Mouse (Mus musculus) myocyte (in vitro differentiated cells): ENCODE results near the gene Hfe2. TPM values are rescaled to one million over a fixed set of nuclear protein-coding genes. Genes with fewer than 3 reads are reported as not detected.

ENCODE experiments used
- H3K27me3 ChIP-seq: one replicate; pipeline ENCODE4 v1.6.1; 2011; ENCODE audit not compliant: control insufficient read depth, insufficient read depth, insufficient read length
- H3K36me3 ChIP-seq: one replicate; pipeline ENCODE4 v1.6.1; 2011; ENCODE audit not compliant: control insufficient read depth, insufficient read depth
- H3K4me2 ChIP-seq: one replicate; pipeline ENCODE4 v1.6.1; 2011; ENCODE audit warnings: low read depth, control low read depth
- H3K4me3 ChIP-seq: one replicate; pipeline ENCODE4 v1.5.1; 2011; ENCODE audit warnings: mild to moderate bottlenecking, control low read depth, moderate library complexity
- H3K79me2 ChIP-seq: one replicate; pipeline ENCODE4 v1.6.1; 2011; ENCODE audit not compliant: control insufficient read depth, insufficient read depth
- H3ac ChIP-seq: one replicate; pipeline ENCODE4 v1.6.1; 2011; ENCODE audit not compliant: control insufficient read depth, insufficient read length
- CEBPB ChIP-seq: IDR thresholded peaks from 2 replicates; pipeline ENCODE4 v1.6.1; 2011; ENCODE audit warnings: mild to moderate bottlenecking, moderate library complexity; ENCODE audit not compliant: poor library complexity, insufficient read depth, severe bottlenecking
- E2F4 ChIP-seq: IDR thresholded peaks from one replicate; pipeline ENCODE4 v1.6.1; 2011; ENCODE audit warnings: mild to moderate bottlenecking, control low read depth, moderate library complexity; ENCODE audit not compliant: insufficient read depth
- MAX ChIP-seq: IDR thresholded peaks from one replicate; pipeline ENCODE4 v1.6.1; 2011; ENCODE audit warnings: low read depth, mild to moderate bottlenecking, control low read depth
- MYOD1 ChIP-seq, 3 experiments: IDR thresholded peaks; one replicate each; pipeline ENCODE4 v1.6.1; 2011; ENCODE audit warnings: control low read depth in 2 of 3, low read depth in 2 of 3, mild to moderate bottlenecking in 2 of 3, moderate library complexity in 1 of 3; ENCODE audit not compliant: insufficient read length in 2 of 3, control insufficient read depth in 1 of 3
- MYOG ChIP-seq, 3 experiments: IDR thresholded peaks; one replicate each; pipeline ENCODE4 v1.6.1; 2011; ENCODE audit warnings: control low read depth in 2 of 3, low read depth in 2 of 3, mild to moderate bottlenecking in 2 of 3; ENCODE audit not compliant: insufficient read length in 2 of 3, control insufficient read depth in 1 of 3, insufficient read depth in 1 of 3
- POLR2A ChIP-seq: IDR thresholded peaks from one replicate; pipeline ENCODE4 v1.6.1; 2011; ENCODE audit warnings: low read depth, mild to moderate bottlenecking, control low read depth, moderate library complexity; ENCODE audit not compliant: insufficient read length
- POLR2AphosphoS2 ChIP-seq: IDR thresholded peaks from one replicate; pipeline ENCODE4 v1.6.1; 2011; ENCODE audit warnings: low read depth, control low read depth; ENCODE audit not compliant: insufficient read length
- REST ChIP-seq: IDR thresholded peaks from one replicate; pipeline ENCODE4 v1.6.1; 2011; ENCODE audit warnings: mild to moderate bottlenecking, control low read depth, moderate library complexity; ENCODE audit not compliant: insufficient read depth, insufficient read length
- SRF ChIP-seq: IDR thresholded peaks from one replicate; pipeline ENCODE4 v1.6.1; 2011; ENCODE audit warnings: low read depth; ENCODE audit not compliant: control insufficient read depth, insufficient read length
- TCF12 ChIP-seq: IDR thresholded peaks from one replicate; pipeline ENCODE4 v1.6.1; 2011; ENCODE audit warnings: mild to moderate bottlenecking, control low read depth; ENCODE audit not compliant: poor library complexity, insufficient read depth, severe bottlenecking
- TCF3 ChIP-seq: IDR thresholded peaks from one replicate; pipeline ENCODE4 v1.6.1; 2011; ENCODE audit warnings: low read depth, control low read depth; ENCODE audit not compliant: insufficient read length
- USF1 ChIP-seq: IDR thresholded peaks from one replicate; pipeline ENCODE4 v1.6.1; 2011; ENCODE audit warnings: low read depth, mild to moderate bottlenecking, control low read depth, moderate library complexity
- polyA plus RNA-seq: library from polyadenylated mRNA; unstranded; fragments of >200 nt; fragmentation: generic; extraction: Trizol; gene quantifications from one replicate; pipeline ENCODE4 v1.2.1, GENCODE M21; 2012; ENCODE audit warnings: missing spikeins

Hfe2 gene
- polyA plus RNA-seq, 1 experiment = 116 TPM

- Histone ChIP-seq H3ac (no peak overlapping the region), H3K27me3 (no peaks in the 10 kb centered on the region), H3K36me3 (no peaks in the 10 kb centered on the region), H3K4me2 (no peak overlapping the region), H3K79me2 (no peaks in the 10 kb centered on the region), H3K4me3 (no peak overlapping the region)
- no peak for TF ChIP-seq MYOD1 (IDR thresholded peaks at IDR 0.05; ENCODE audit: control insufficient read depth in 1 of 3, insufficient read length in 2 of 3, low read depth in 2 of 3)
- TF ChIP-seq USF1 = no peak
- no peak for TF ChIP-seq MAX
- no peak for TF ChIP-seq POLR2AphosphoS2
- TF ChIP-seq CEBPB = no peak
- no peak for TF ChIP-seq TCF3
- no peak for TF ChIP-seq TCF12
- no peak for TF ChIP-seq SRF
- TF ChIP-seq MYOG (IDR thresholded peaks at IDR 0.05; ENCODE audit: control insufficient read depth in 1 of 3, insufficient read depth in 1 of 3, insufficient read length in 2 of 3, low read depth in 2 of 3) = no peak
- no peak for TF ChIP-seq POLR2A
- TF ChIP-seq E2F4 = no peak
- no peak for TF ChIP-seq REST
These were observed 3.5 kb downstream of the Hfe2 start for GRCm38 (mm10) chr3:96528506-96528905.

GRCm38 (mm10) chr3:96532050-96532449 lies 7.1 kb downstream of the Hfe2 start:
- no peak overlapping the region for H3K4me3 ChIP-seq
- H3K36me3 ChIP-seq = no peaks in the 10 kb centered on the region
- no peaks in the 10 kb centered on the region for H3K79me2 ChIP-seq
- H3ac ChIP-seq = no peak overlapping the region
- no peak overlapping the region for H3K4me2 ChIP-seq
- TF ChIP-seq POLR2A (no peak), TCF3 (no peak), USF1 (no peak), E2F4 (no peak), CEBPB (no peak)
- no peaks in the 10 kb centered on the region for H3K27me3 ChIP-seq

GRCm38 (mm10) chr3:96534300-96534699 lies 9.3 kb downstream of the Hfe2 start:
- no peaks in the 10 kb centered on the region for H3K36me3 ChIP-seq
- TF ChIP-seq SRF = no peak
- no peak for TF ChIP-seq REST
- TF ChIP-seq TCF12 = no peak
- TF ChIP-seq MYOD1 (IDR thresholded peaks at IDR 0.05; ENCODE audit: control insufficient read depth in 1 of 3, insufficient read length in 2 of 3, low read depth in 2 of 3) = no peak
- no peak for TF ChIP-seq MYOG (IDR thresholded peaks at IDR 0.05; ENCODE audit: control insufficient read depth in 1 of 3, insufficient read depth in 1 of 3, insufficient read length in 2 of 3, low read depth in 2 of 3)
- no peak for TF ChIP-seq POLR2A
- TF ChIP-seq POLR2AphosphoS2 = no peak
- TF ChIP-seq E2F4 = no peak
- no peak for TF ChIP-seq MAX
- TF ChIP-seq TCF3 = no peak
- TF ChIP-seq USF1 = no peak
- TF ChIP-seq CEBPB = no peak
- H3K4me2 ChIP-seq = no peak overlapping the region
- H3K27me3 ChIP-seq = no peaks in the 10 kb centered on the region
- H3ac ChIP-seq = no peak overlapping the region
- no peak overlapping the region for H3K4me3 ChIP-seq
- no peaks in the 10 kb centered on the region for H3K79me2 ChIP-seq

- no peak overlapping the region for H3K4me2 ChIP-seq
- no peak for TF ChIP-seq REST
- no peak for TF ChIP-seq MAX
- no peak for TF ChIP-seq TCF12
- no peak for TF ChIP-seq MYOD1 (IDR thresholded peaks at IDR 0.05; ENCODE audit: control insufficient read depth in 1 of 3, insufficient read length in 2 of 3, low read depth in 2 of 3)
- no peak for TF ChIP-seq CEBPB
- no peak for TF ChIP-seq POLR2A
- no peak for TF ChIP-seq E2F4
- TF ChIP-seq TCF3 = no peak
- no peak for TF ChIP-seq SRF
- no peak for TF ChIP-seq POLR2AphosphoS2
- no peak for TF ChIP-seq USF1
- TF ChIP-seq MYOG (IDR thresholded peaks at IDR 0.05; ENCODE audit: control insufficient read depth in 1 of 3, insufficient read depth in 1 of 3, insufficient read length in 2 of 3, low read depth in 2 of 3) = no peak
- no peaks in the 10 kb centered on the region for H3K36me3 ChIP-seq
- no peaks in the 10 kb centered on the region for H3K79me2 ChIP-seq
- H3K27me3 ChIP-seq = peaks cover 10% of the 10 kb centered on the region
- H3K4me3 ChIP-seq = no peak overlapping the region
- H3ac ChIP-seq = no peak overlapping the region
These were observed 14.3 kb downstream of the Hfe2 start for GRCm38 (mm10) chr3:96539316-96539715.

GRCm38 (mm10) chr3:96540740-96541139 lies 15.8 kb downstream of the Hfe2 start:
- Histone ChIP-seq H3K4me2 (no peak overlapping the region), H3K27me3 (peaks cover 10% of the 10 kb centered on the region), H3ac (no peak overlapping the region), H3K36me3 (no peaks in the 10 kb centered on the region), H3K4me3 (no peak overlapping the region), H3K79me2 (no peaks in the 10 kb centered on the region)
- TF ChIP-seq TCF3 (no peak), CEBPB (no peak), E2F4 (no peak), MYOG (IDR thresholded peaks at IDR 0.05; ENCODE audit: control insufficient read depth in 1 of 3, insufficient read depth in 1 of 3, insufficient read length in 2 of 3, low read depth in 2 of 3) (no peak), REST (no peak)
